Mouse (Mus musculus) lung, postnatal 25 days (tissue): Measurements from ENCODE around the gene I0C0044D17Rik.
"Not testable (repeated sequence)": the region's sequence is repeated elsewhere in the genome, so short reads cannot be mapped to it uniquely, and the experiment has no call there.

ENCODE experiments used
- DNase-seq: peaks from one replicate; pipeline ENCODE4 v3.0.0; 2022; ENCODE audit warnings: low spot score

Gene I0C0044D17Rik

DNA sequence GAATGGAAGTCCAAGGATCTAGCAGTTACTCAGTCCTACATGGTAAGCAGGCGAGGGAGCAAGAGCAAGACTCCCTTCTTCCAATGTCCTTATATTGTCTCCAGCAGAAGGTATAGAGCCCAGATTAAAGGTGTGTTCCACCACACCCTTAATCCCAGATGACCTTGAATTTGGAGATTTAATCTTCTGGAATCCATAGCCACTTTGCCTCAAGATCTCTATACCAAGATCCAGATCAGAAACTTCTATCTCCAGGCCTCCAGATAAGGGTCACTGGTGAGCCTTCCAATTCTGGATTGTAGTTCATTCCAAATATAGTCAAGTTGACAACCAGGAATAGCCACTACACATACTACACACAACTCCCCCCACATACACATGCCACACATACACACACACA is at the start of gene I0C0044D17Rik:
Gene I0C0044D17Rik (minus strand): TSS at position 101 of the 400 bp plus-strand sequence.
- not testable (repeated sequence) for DNase-seq

DNA sequence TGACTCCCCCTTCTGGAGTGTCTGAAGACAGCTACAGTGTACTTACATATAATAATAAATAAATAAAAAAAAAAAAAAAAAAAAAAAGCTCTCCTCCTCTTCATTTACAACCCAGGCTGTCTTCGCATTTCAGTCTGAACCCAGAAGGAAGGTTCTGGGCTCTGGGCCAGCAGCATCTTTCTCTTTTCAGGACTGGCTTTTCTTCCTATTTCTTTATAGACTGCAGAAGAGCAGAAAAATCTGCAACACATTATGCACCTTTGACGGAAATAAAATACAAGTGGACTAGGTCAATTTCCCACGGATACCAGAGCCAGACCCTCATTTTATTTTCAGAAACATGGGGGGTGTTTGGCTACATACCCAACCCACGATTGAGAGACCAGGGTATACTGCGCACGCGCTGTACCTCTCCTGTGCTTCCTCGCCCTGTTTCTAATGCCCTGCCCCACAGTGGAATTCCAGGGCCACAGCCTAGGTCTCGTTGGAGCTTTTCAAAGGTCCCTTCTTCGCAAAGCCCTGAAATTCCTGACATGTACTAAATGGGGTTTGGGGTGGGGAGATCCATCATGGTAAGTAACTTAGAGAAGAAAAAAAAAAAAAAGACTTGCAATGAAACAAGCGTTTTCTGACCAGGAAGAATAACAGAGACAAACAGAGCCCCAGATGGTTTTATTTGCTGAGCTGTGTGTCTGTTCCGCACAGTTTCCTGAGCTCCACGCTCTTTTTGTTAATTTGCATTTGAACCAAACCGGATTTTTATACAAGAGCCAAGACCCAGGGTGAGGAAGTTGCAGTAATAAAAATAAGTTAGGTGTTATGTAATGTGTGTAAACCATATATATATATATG is 42.0 kb upstream of the I0C0044D17Rik start:
- DNase-seq = no peak

DNA sequence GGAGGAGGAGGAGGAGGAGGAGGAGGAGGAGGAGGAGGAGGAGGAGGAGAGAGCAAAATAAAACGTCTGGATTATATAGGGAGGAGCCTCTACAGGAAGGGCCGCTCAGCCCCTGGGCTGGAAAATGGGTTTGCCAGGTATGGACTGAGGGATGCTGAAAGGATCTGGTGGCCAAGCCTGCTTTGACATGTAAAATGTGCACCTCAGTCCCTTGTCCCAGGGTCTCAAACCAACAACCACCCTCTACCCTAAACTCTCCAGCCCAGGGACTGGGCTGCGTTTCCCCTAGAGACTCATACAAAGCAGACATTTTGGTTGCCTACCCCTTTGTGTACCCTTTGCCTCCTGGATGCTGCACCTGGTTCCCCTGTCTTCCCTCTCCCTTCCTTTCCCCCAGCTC is 40.9 kb upstream of the I0C0044D17Rik start:
- no peak for DNase-seq

DNA sequence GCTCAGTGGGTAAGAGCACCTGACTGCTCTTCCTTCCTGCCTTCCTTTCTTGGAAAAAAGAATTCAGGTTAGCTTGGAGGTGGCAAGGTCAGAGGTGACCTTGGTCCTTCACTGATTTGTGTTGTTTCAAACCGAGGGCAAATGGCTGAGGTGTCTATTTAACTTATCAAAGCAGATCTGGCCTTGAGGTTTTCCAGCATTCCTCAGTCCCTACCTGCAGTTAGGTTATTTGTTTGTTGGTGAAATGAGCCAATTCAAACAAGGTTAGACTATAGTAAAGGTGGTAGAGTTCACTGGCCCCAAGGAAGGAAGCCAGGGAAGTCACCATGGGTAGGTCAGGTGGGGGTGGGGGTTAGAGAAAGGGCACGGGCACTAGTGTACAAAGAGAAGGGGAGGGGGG is 40.5 kb upstream of the I0C0044D17Rik start:
- DNase-seq = no peak

DNA sequence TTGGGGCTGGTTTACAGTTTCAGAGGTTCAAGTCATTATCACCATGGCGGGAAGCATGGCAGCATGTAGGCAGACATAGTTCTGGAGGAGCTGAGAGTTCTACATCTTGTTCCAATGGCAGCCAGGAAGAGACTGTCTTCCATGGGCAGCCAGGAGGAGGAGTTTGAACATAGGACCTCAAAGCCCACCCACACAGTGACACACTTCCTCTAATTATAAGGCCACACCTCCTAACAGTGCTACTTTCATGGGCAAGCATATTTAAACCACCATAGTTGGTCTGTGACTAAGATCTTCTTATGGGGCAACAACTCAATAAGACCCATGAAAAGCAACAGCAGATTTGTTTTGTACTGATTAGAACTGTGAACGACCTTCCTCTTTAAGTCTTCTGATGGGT is 39.8 kb upstream of the I0C0044D17Rik start:
- DNase-seq = no peak

DNA sequence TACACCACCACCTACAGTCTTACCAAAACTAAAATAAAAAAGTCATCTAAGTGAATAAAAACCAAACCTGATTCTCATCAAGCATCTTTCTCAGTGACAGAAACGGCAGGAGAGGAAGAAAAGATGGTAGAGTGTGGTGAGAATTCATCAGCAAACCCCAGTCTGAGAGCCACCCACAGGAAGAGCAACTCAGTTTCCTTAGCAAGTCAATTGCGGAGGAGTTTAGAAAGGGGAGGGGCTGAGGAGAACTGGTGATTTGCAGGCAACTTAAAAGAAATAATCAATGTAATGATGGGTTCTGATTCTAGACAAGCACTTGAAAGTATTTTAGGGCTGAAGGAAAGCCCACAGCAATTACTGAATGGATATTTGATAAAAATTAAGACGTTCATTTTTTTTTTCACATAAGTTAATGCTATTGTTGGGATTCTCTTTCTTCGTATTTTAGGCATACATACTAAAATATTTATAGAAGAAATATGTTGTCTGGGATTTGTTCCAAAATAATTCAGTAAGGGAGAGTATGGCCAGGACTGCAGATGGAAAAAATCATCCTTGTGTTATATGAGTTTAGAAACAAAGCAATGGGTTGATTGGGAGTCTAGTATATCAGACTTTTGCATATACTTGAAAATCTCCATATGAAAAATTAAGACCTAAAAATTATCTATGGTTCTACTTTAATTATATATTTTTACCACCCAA is 34.7 kb upstream of the I0C0044D17Rik start:
- no peak for DNase-seq

DNA sequence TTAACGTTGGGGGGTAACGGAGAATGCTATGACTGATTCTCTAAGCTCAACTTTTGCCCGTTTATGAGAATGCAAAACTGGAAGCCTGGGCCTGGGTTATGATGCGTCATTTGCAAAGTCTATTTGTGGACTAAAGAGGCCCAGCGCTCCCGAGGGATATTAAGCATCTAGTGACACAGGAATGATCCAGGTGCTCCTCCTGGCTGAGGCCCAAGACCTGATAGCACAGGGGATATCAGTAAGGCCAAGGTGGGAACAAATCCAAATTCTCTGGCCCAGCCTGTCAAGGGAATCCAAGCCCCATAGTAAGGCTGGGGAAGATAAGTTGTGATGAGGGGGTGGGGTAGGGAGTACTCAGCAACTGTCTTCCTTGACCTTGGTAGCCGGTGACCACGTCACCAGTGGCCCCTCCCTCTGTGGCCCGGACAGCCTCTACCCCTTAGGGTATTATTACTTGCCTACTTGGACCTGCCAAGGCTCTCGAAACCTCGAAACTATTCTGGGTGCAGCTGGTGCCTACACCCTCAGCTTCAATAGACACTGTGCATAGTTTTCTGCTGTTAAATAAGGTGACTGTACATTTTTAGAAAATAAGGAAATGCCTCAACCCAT is 33.5 kb upstream of the I0C0044D17Rik start:
- DNase-seq = no peak

DNA sequence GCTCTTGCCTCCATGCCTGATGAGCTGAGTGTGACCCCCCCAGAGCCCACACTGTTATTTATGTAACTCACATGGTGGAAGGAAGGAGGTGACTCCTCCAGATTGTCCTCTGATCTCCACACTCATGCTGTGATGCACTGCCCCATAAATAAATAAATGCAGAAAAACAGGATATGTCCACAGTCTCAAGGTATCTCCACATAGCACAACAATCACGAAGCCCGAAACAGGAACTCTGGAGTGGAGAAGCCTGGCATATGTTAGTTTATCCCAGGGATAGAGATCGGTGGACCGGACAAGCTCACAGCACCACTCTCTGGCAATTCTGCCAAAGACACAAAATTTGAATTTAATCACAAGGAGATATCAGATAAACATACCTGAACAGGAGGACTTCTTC is 30.3 kb upstream of the I0C0044D17Rik start:
- DNase-seq = no peak

DNA sequence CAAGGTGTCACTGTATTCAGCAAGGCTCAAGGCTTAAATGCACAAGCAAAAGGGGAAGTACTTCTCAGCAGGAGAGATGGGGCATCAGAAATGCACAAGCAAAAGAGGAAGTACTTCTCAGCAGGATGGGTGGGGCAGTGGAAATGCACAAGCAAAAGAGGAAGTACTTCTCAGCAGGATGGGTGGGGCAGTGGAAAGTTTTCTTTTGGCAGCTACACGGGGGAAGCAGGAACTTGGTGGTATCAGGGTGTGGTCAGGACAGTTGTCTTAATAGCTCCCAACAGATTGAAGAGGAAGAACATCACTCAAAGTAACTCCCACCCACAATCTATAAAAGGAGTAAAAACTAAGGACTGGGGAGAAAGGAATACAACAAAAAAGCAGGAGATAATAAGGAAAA is 26.8 kb upstream of the I0C0044D17Rik start:
- not testable (repeated sequence) for DNase-seq

DNA sequence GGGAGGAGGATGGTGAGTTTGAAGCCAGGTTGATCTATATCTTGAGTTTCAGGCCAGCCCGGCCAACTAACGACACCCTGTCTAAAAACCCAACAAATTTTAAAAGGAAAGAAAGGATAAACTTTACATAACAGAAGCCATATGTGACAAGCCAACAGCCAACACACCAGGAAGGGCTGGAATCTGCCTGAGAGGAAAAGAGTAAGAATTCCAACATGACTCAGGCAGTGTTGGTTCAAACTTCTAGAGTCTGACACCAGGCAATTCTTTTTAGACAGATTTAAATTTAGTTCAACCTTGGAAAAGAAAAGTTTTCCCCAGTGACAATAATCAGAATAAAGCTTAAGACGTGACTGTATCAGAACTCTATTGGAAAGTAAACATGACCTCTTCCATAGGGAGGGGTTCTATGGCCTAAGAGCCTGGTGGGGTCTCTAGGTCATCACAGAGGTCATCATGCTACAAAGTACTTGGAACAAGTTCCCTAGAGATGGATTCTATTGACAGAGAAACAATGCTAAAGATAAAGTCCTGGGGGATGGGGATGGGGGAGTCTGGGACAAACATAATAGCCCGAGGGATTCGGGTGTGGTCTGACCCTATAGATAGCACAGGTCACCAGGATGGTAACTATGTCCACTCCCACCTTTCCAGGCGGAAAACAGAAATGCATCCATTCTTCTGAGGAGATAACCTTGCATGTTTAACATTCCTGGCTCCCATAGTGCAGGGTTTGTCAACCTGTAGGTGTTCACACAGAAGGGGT is 23.7 kb upstream of the I0C0044D17Rik start:
- no peak for DNase-seq

DNA sequence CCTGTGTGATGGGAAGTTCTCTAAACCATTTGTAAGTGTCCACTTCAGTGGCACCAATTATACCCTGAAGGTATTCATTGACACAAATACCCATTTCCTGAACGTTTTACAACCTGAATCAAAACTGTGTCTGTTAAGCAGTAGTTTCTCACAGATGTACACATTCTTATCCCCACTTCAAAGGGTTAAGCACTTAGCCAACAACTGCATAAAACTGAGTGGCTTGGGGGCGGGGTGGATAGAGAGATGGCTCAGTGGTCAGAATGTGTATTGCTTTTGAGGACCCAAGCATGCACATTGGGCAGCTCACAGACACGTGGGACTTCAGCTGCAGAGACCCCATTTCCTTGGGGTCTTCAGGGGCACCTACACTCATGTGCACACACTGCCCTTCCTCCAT is 22.8 kb upstream of the I0C0044D17Rik start:
- DNase-seq = no peak

DNA sequence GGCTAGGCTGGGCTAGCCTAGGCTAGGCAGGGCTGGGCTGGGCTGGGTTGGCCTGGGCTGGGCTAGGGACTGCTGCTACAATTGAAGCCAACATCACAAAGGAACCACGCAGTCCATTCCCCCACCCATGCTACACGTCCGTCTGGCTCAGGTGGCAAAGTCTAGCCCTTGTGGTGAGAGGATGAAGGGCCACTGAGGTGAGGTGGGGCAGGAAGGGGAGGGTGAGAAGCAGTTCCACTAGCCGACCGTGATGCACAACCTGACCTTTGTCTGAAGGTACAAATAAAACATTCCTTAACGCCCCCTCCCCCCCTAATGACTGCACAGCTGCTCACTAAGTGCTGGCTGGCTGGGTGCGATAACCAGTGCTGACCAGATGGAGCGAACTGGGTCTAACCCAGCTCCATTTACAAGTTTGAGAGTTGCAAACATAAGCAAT is 22.1 kb upstream of the I0C0044D17Rik start:
- no peak for DNase-seq

DNA sequence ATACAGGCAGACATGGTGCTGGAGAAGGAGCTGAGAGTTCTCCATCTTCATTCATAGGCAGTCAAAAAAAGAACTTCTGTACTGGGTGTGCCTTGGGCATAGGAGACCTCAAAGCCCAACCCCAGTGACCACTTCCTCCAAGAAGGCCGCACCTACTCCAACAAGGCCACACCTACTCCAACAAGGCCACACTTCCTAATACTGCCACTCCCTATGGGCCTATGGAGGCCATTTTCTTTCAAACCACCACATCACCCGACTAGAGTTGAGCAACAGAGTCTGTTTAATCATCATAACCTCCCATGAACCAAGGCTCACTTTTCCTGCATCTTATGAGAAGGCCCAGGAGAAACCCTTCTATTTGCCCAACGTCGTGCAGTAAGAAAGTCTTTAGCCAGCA is 21.6 kb upstream of the I0C0044D17Rik start:
- DNase-seq = no peak

DNA sequence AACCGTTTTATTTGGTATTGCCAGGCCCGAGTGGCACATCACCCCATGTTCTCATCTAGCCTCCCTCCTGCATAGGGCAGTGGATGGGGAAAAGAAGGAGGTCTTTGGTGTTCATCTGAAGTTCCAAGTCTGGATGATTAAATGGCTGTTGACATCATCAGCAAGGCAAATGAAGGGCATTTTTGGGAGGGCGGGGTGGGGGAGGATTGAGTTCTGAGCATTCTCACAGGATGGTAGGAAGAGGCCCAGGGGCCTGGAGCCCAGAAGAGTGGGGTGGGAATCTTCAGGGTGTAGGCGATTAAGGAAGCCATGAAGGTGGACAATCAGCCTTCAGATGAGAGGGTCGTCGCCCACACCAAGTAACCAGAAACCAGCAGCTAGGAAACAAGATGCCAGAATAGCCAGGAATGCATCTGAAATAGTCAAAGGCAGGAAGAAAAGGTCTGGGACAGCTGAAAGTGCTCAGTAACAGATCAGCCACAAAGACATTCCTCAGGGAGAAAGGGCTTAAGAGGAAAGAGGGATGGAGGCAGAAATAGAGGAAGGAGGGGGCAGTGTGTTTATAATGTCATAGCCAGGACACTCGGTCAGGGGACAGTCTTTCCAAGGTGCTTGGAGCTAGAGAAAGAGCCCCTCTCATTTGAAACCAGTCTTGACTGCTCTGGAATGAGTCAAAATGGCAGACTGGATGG is 20.4 kb upstream of the I0C0044D17Rik start:
- no peak for DNase-seq

DNA sequence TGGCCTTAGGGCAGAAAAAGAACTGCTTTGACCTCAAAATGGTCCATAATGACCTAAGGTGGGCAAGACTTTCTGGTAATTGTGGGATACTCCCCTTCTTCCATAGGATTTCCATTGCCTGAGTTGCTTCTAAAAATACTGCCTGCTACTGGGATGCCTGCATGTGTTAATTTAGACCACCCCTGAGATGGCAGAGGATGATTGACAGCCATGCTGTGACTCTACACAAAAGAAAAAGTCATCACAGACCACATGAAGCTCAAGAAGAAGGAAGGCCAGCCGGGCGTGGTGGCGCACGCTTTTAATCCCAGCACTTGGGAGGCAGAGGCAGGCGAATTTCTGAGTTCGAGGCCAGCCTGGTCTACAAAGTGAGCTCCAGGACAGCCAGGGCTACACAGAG is 17.6 kb upstream of the I0C0044D17Rik start:
- not testable (repeated sequence) for DNase-seq

DNA sequence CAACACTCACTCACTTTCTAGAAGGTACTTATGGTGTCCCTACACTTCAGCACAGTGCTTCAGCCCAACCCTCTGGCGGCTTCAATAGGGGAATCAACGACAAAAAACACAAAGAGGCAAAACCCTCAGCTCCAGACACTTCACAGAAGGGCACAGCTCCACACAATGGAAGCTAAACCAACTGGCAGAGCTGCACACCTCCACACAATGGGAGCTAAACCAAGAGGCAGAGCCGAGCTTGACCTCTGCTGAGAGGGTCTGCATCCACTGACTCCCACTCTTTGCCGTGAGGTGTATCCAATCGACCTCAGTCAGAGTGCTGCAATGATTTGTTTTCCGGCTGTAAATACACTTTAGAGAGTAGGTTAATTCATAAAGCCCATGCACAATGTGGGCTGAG is 16.9 kb upstream of the I0C0044D17Rik start:
- no peak for DNase-seq

DNA sequence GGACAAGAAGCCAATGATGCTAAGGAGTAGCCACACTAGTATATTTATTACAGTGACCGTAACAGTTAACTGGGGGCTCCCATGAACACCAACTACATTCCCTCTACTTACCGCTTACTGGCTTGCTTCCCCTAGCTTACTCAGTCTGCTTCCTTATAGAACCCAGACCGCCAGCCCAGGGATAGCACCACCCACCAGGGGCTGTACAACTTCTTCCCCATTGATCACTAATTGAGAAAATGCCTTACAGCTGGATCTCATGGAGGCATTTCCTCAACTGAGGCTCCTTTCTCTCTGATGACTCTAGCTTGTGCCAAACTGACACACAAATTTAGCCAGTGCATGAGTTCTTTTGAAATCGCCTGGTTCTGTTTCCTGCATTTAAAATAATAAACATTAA is 15.3 kb upstream of the I0C0044D17Rik start:
- DNase-seq = no peak

DNA sequence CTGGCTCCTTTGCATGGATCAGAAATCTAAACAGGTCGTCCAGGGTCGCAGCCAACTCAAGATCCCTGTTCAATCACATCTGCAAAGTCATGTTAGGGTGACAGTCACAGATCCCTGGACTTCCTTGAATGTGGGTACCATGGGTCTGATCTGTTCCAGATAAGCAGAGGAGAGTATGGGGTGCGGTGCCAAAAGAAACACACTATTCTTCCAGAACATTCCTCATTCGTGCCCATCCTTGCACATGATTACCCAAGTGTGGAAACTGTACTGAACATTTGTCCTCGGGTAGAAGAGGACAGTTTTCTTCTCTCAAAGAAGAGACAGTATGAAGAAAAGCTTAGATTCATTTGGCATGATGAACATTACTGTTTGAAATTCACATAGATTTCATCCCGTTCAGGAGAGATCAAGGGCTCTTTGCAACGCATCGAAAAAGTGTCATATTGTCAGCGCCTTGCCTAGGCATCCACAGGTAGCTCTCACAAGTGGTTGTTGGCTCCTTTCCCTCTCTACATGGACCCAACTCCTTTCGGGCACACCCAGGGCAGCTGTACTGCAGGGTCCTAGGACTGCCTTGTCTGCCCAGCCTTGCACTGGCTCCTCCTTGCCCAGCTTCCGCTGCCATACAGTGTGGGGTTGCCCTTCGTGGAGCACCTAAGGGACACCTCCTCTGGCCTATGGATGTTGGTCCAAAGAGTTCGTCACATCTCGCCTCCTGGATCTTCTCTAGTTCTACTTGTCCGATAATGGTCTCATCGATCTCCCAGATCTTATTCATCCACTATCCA is 14.3 kb upstream of the I0C0044D17Rik start:
- DNase-seq = no peak

DNA sequence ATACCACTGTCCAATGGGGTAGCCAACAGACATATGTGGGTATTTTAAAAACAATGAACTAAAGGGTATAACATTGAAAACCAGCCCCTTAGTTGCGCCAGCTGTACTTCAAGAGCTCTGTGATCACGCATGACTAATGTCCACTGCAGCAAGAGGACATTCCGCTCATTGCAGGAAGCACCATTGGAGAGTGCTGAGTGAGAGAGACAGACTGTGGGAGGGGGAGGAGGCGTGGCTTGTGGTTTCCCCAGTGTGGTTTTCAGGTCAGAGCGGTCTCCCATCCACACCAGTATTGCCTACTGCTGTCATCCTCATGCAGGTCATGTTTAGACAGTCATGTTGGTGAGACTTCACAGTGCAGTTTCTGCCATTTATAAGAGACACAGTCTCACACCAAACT is 12.9 kb upstream of the I0C0044D17Rik start:
- peak; percentile 32 for DNase-seq

DNA sequence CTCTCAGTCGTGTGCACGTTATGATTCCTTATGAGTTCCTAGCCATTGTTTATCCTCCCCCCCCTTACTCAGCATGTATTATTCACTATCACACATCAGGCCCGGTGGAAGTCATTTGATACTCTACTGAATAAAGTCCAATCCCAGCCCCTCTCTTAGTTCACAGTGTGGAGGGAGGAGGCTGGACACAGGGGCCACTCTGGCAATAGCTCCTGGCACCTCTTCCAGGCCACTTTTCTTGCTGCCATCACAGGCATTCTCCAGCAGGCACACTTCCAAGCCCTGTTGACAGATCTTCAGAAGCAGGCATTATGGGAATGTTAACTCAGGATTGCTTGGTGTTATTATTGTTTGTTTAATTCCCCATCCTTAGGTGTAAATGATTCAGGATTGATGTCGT is 11.1 kb upstream of the I0C0044D17Rik start:
- no peak for DNase-seq

DNA sequence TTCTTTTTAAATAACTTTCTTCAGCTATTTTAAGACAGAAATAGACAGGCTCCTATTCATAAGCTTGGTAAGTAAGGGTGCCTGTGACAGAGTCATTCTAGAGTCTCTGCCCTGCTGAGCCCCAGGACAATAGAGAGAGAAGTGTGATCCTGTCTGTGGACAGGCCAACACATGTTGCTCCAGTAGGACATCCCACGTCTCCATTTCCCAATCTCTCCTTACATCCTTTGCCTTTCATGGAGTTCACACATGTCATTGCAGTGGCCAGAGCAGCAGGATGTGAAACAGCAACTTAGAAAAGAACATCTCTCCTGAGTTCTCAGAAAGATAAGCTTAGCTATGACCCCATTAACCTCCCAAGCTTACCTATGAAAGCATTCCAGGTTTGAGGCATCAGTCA is 8.1 kb upstream of the I0C0044D17Rik start:
- DNase-seq = no peak
